ENCODE assay signal across 10 mouse cellular contexts in genomic region chr5:75576741-75577140, GRCm38 (mm10). TPM values are rescaled to one million over a fixed set of nuclear protein-coding genes. Genes with fewer than 3 reads are reported as not detected.
DNase-seq lines count a peak whose midpoint lies in the region; ATAC-seq and TF ChIP-seq lines count a peak whose summit lies in the region.
"Had no signal": no experiment of that assay in that cellular context is flagged by ENCODE, and none has a peak within 500 bp of the region (broad histone marks: within the 10 kb centered on the region; RNA-seq: fewer than 3 reads in every experiment).

No protein-coding gene starts in this region.

- no peak for DNase-seq in kidney, postnatal 4 days
- peak; percentile 4 for DNase-seq in c-Kit-positive CD71-positive TER-119-positive erythroid progenitor cells, embryonic 14.5 days (ENCODE audit: low spot score)
- no peak for DNase-seq in hindbrain, postnatal 0 days (ENCODE audit: low spot score)
- no peak for DNase-seq in left cerebral cortex, adult 9 months (ENCODE audit: low spot score in 2 of 2)
- no peak for DNase-seq in cerebellum, adult 18-20 months
- no peak for DNase-seq in embryo, embryonic 11 days
- DNase-seq: cerebellum, adult 11-12 months; kidney, adult 8-10 months had no signal

- no peak for ATAC-seq in kidney, embryonic 15.5 days (replicated peaks; ENCODE audit: low FRiP score)
- no peak for ATAC-seq in hindbrain, postnatal 0 days
- ATAC-seq in midbrain, embryonic 15.5 days (replicated peaks) = no peak

- peaks cover 15% of the 10 kb centered on the region for H3K27me3 ChIP-seq in kidney, embryonic 15.5 days
- H3K27me3 ChIP-seq in hindbrain, postnatal 0 days (ENCODE audit: insufficient read depth, low read length) = no peaks in the 10 kb centered on the region
- H3K27me3 ChIP-seq in midbrain, embryonic 15.5 days (replicated peaks) = no peaks in the 10 kb centered on the region

- H3K36me3 ChIP-seq in kidney, embryonic 15.5 days = no peaks in the 10 kb centered on the region
- H3K36me3 ChIP-seq in hindbrain, postnatal 0 days (ENCODE audit: insufficient read depth, low read length) = no peaks in the 10 kb centered on the region
- no peaks in the 10 kb centered on the region for H3K36me3 ChIP-seq in midbrain, embryonic 15.5 days (replicated peaks)

- peak overlapping the region; percentile 84 for H3K4me2 ChIP-seq in kidney, embryonic 15.5 days
- H3K4me2 ChIP-seq in hindbrain, postnatal 0 days (ENCODE audit: low read depth, low read length) = peak overlapping the region; percentile 98
- peak overlapping the region; percentile 95 for H3K4me2 ChIP-seq in midbrain, embryonic 15.5 days

- peak overlapping the region; percentile 57 for H3K4me3 ChIP-seq in kidney, embryonic 15.5 days (replicated peaks)
- peak overlapping the region; percentile 78 for H3K4me3 ChIP-seq in hindbrain, postnatal 0 days (ENCODE audit: low read length)
- peak overlapping the region; percentile 71 for H3K4me3 ChIP-seq in midbrain, embryonic 15.5 days

- H3K27ac ChIP-seq in kidney, embryonic 15.5 days = no peak overlapping the region
- no peak overlapping the region for H3K27ac ChIP-seq in hindbrain, postnatal 0 days
- peak overlapping the region; percentile 83; the same call in 1 of the 2 replicates for H3K27ac ChIP-seq in midbrain, embryonic 15.5 days

- peaks cover 29% of the 10 kb centered on the region for H3K4me1 ChIP-seq in kidney, embryonic 15.5 days
- H3K4me1 ChIP-seq in hindbrain, postnatal 0 days (ENCODE audit: insufficient read depth, low read length) = peaks cover 8% of the 10 kb centered on the region; the same call in 1 of the 2 replicates
- peaks cover 15% of the 10 kb centered on the region for H3K4me1 ChIP-seq in midbrain, embryonic 15.5 days

- WGBS in kidney, embryonic 15.5 days = 37% methylated on average over 6 of the region's 6 CpGs
- 21% methylated on average over 6 of the region's 6 CpGs for WGBS in hindbrain, postnatal 0 days
- WGBS in midbrain, embryonic 15.5 days = 21% methylated on average over 6 of the region's 6 CpGs

- H3K9me3 ChIP-seq in kidney, embryonic 15.5 days (replicated peaks) = no peaks in the 10 kb centered on the region
- H3K9me3 ChIP-seq in hindbrain, postnatal 0 days (ENCODE audit: low read length) = no peaks in the 10 kb centered on the region
- no peaks in the 10 kb centered on the region for H3K9me3 ChIP-seq in midbrain, embryonic 15.5 days

- no peak for TF ChIP-seq CTCF in hindbrain, postnatal 0 days (IDR thresholded peaks at IDR 0.05; ENCODE audit: low read depth)

- H3K9ac ChIP-seq in kidney, embryonic 15.5 days = no peak overlapping the region
- H3K9ac ChIP-seq in hindbrain, postnatal 0 days (replicated peaks; ENCODE audit: low read length) = peak overlapping the region; percentile 71
- H3K9ac ChIP-seq in midbrain, embryonic 15.5 days = peak overlapping the region; percentile 70

RNA-seq across cellular contexts. Expression of gene Kit, which starts 2.0 kb away (rescaled TPM):
- 17.5 and 20.2 TPM in 2 replicates for polyA plus RNA-seq in kidney, embryonic 15.5 days (2015; fragmentation: Nextera tagmentation; extraction: Ambion mirVana)
- total RNA-seq in hindbrain, postnatal 0 days (2014; rRNA removed) = 48.0 and 58.1 TPM in 2 replicates
- polyA plus RNA-seq in hindbrain, postnatal 0 days (2015; fragmentation: Nextera tagmentation; extraction: Ambion mirVana) = 31.2 and 31.8 TPM in 2 replicates
- 41.3 and 44.0 TPM in 2 replicates for polyA plus RNA-seq in midbrain, embryonic 15.5 days (2015; fragmentation: Nextera tagmentation; extraction: Ambion mirVana)
